Mouse (Mus musculus) E14TG2a.4 (cell line): Measurements from ENCODE around the gene Helq.
A peak's percentile ranks its signal among the peaks of the same experiment; 100 is the strongest.

Source experiments
- H3K27me3 ChIP-seq: 2 replicates; pipeline ENCODE4 v1.6.1; 2014; ENCODE audit warnings: low read length, control low read depth; ENCODE audit not compliant: insufficient read depth
- H3K36me3 ChIP-seq: 2 replicates; pipeline ENCODE4 v1.6.1; 2014; ENCODE audit warnings: low read length, control low read depth; ENCODE audit not compliant: insufficient read depth
- H3K4me1 ChIP-seq: replicated peaks from 2 replicates; pipeline ENCODE4 v1.6.1; 2014; ENCODE audit warnings: low read depth, low read length, control low read depth
- H3K4me3 ChIP-seq: replicated peaks from 2 replicates; pipeline ENCODE4 v1.5.1; 2014; ENCODE audit warnings: mild to moderate bottlenecking, low read length
- H3K9me3 ChIP-seq: 2 replicates; pipeline ENCODE4 v1.6.1; 2014; ENCODE audit warnings: low read length, control low read depth
- CTCF ChIP-seq: conservative IDR thresholded peaks from 2 replicates; pipeline ENCODE4 v1.5.1; 2014; ENCODE audit warnings: low read length
- NANOG ChIP-seq: IDR thresholded peaks from 2 replicates; pipeline ENCODE4 v1.6.1; 2014; ENCODE audit warnings: borderline replicate concordance, low read length, mixed read lengths
- POU5F1 ChIP-seq: IDR thresholded peaks from 2 replicates; pipeline ENCODE4 v1.6.1; 2014; ENCODE audit warnings: low read length, borderline replicate concordance

Helq gene

GRCm38 (mm10) chr5:100819568-100820480, 21.4 kb upstream of the Helq start:
- H3K4me1 ChIP-seq = peaks cover 25% of the 10 kb centered on the region
- peak overlapping the region; percentile 95 for H3K4me3 ChIP-seq
- peaks cover 36% of the 10 kb centered on the region for H3K36me3 ChIP-seq
- H3K27me3 ChIP-seq = no peaks in the 10 kb centered on the region
- no peaks in the 10 kb centered on the region for H3K9me3 ChIP-seq
- TF ChIP-seq NANOG = no peak
- TF ChIP-seq POU5F1 = no peak
- peak; percentile 48 for TF ChIP-seq CTCF

- no peaks in the 10 kb centered on the region for H3K9me3 ChIP-seq
- H3K4me1 ChIP-seq = peaks cover 21% of the 10 kb centered on the region
- H3K27me3 ChIP-seq = no peaks in the 10 kb centered on the region
- no peak overlapping the region for H3K4me3 ChIP-seq
- TF ChIP-seq NANOG = no peak
- no peak for TF ChIP-seq POU5F1
- no peak for TF ChIP-seq CTCF
- peaks cover 50% of the 10 kb centered on the region for H3K36me3 ChIP-seq
These were observed 19.9 kb upstream of the Helq start for GRCm38 (mm10) chr5:100818341-100818740.

- TF ChIP-seq POU5F1 = no peak
- 0 out of 2 replicates have a peak, but pooled peaks have one; percentile 15 for TF ChIP-seq CTCF
- H3K27me3 ChIP-seq = no peaks in the 10 kb centered on the region
- peaks cover 82% of the 10 kb centered on the region for H3K36me3 ChIP-seq
- H3K4me3 ChIP-seq = no peak overlapping the region
- no peaks in the 10 kb centered on the region for H3K9me3 ChIP-seq
- peaks cover 26% of the 10 kb centered on the region for H3K4me1 ChIP-seq
These were observed 4.3 kb downstream of the Helq start for GRCm38 (mm10) chr5:100794084-100794483.

GRCm38 (mm10) chr5:100792261-100792660, 6.1 kb downstream of the Helq start:
- H3K9me3 ChIP-seq = no peaks in the 10 kb centered on the region
- H3K36me3 ChIP-seq = peaks cover 100% of the 10 kb centered on the region
- no peak for TF ChIP-seq POU5F1
- TF ChIP-seq NANOG = no peak
- TF ChIP-seq CTCF = no peak
- H3K27me3 ChIP-seq = no peaks in the 10 kb centered on the region
- peaks cover 20% of the 10 kb centered on the region for H3K4me1 ChIP-seq
- no peak overlapping the region for H3K4me3 ChIP-seq

- peaks cover 4% of the 10 kb centered on the region for H3K4me1 ChIP-seq
- TF ChIP-seq CTCF = no peak
- H3K27me3 ChIP-seq = no peaks in the 10 kb centered on the region
- H3K4me3 ChIP-seq = no peak overlapping the region
- H3K9me3 ChIP-seq = no peaks in the 10 kb centered on the region
- peaks cover 100% of the 10 kb centered on the region for H3K36me3 ChIP-seq
These were observed 10.9 kb downstream of the Helq start for GRCm38 (mm10) chr5:100787527-100787926.

- Histone ChIP-seq H3K27me3 (no peaks in the 10 kb centered on the region), H3K36me3 (peaks cover 96% of the 10 kb centered on the region), H3K4me1 (peaks cover 22% of the 10 kb centered on the region), H3K4me3 (no peak overlapping the region), H3K9me3 (no peaks in the 10 kb centered on the region)
- no peak for TF ChIP-seq POU5F1
- no peak for TF ChIP-seq CTCF
- no peak for TF ChIP-seq NANOG
These were observed 19.4 kb downstream of the Helq start for GRCm38 (mm10) chr5:100779002-100779401.

GRCm38 (mm10) chr5:100776900-100777299, 21.5 kb downstream of the Helq start:
- no peaks in the 10 kb centered on the region for H3K27me3 ChIP-seq
- TF ChIP-seq NANOG (no peak), CTCF (no peak), POU5F1 (no peak)
- peaks cover 15% of the 10 kb centered on the region for H3K4me1 ChIP-seq
- H3K36me3 ChIP-seq = peaks cover 97% of the 10 kb centered on the region
- H3K9me3 ChIP-seq = no peaks in the 10 kb centered on the region
- no peak overlapping the region for H3K4me3 ChIP-seq

GRCm38 (mm10) chr5:100775778-100776404, 22.5 kb downstream of the Helq start:
- Histone ChIP-seq H3K27me3 (no peaks in the 10 kb centered on the region), H3K9me3 (no peaks in the 10 kb centered on the region), H3K36me3 (peaks cover 97% of the 10 kb centered on the region), H3K4me3 (no peak overlapping the region), H3K4me1 (peaks cover 7% of the 10 kb centered on the region; the same call in 1 of the 2 replicates)
- no peak for TF ChIP-seq CTCF
- no peak for TF ChIP-seq POU5F1
- TF ChIP-seq NANOG = no peak
